Mouse (Mus musculus) c-Kit-positive CD71-positive TER-119-negative erythroid progenitor cells, embryonic 14.5 days (primary cell): ENCODE results near the gene Mtr.
"Not testable (repeated sequence)": the region's sequence is repeated elsewhere in the genome, so short reads cannot be mapped to it uniquely, and the experiment has no call there.

Experiments used
- DNase-seq: peaks from one replicate; pipeline ENCODE4 v3.0.0-alpha.2; 2013; ENCODE audit warnings: low read depth

Mtr gene

GRCm38 (mm10) chr13:12160121-12160475 lies 97.8 kb downstream of the Mtr start:
- no peak for DNase-seq

GRCm38 (mm10) chr13:12159288-12160120 lies 98.4 kb downstream of the Mtr start:
- DNase-seq = no peak

- no peak for DNase-seq
Observed at GRCm38 (mm10) chr13:12153922-12154321, 104.0 kb downstream of the Mtr start.

- DNase-seq = no peak
Observed at GRCm38 (mm10) chr13:12146918-12147507, 110.9 kb downstream of the Mtr start.

- no peak for DNase-seq
Observed at GRCm38 (mm10) chr13:12146402-12146801, 111.5 kb downstream of the Mtr start.

- DNase-seq = no peak
Observed at GRCm38 (mm10) chr13:12143347-12143746, 114.6 kb downstream of the Mtr start.

- not testable (repeated sequence) for DNase-seq
Observed at GRCm38 (mm10) chr13:12136461-12136860, 121.5 kb downstream of the Mtr start.

- peak; percentile 14 for DNase-seq
Observed at GRCm38 (mm10) chr13:12133549-12133948, 124.4 kb downstream of the Mtr start.
